In the genomic region with DNA sequence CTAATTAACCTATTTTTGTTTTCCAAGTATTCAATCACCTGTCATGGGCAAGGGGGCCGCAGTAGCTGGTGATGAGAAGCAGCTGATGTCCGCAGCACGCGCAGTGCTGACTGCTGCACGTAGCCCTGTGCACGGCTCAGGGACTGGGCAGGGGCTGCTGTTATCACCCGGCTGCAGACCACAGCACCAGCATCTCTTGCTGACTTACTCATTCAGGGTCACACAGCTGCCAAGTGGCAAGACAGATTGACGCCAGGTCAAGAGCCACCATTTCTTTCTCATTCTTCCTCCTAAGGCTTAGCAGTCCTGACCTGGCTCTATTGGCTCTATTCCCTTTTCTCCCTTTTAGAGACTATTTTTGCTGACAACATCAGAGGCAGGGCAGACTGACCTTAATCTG, we compare ENCODE assay signal across 22 mouse cellular contexts. TPM values are rescaled to one million over a fixed set of nuclear protein-coding genes. Genes with fewer than 3 reads are reported as not detected.
DNase-seq lines count a peak whose midpoint lies in the region; ATAC-seq lines count a peak whose summit lies in the region.
"Had no signal": no experiment of that assay in that cellular context is flagged by ENCODE, and none has a peak within 500 bp of the region (broad histone marks: within the 10 kb centered on the region; RNA-seq: fewer than 3 reads in every experiment).

No protein-coding gene starts in this region.

- peak overlapping the region; percentile 39 for H3K9ac ChIP-seq in liver, embryonic 11.5 days (ENCODE audit: low read depth, low read length)
- H3K9ac ChIP-seq in intestine, embryonic 15.5 days, result no peak overlapping the region
- H3K9ac ChIP-seq: embryonic facial prominence, embryonic 13.5 days; hindbrain, embryonic 15.5 days; limb, embryonic 15.5 days had no signal

- H3K27ac ChIP-seq in liver, embryonic 11.5 days (ENCODE audit: low read depth, low read length), result peak overlapping the region; percentile 75
- no peak overlapping the region for H3K27ac ChIP-seq in intestine, embryonic 15.5 days
- H3K27ac ChIP-seq: embryonic facial prominence, embryonic 13.5 days; hindbrain, embryonic 15.5 days; kidney, postnatal 0 days; limb, embryonic 15.5 days had no signal

- peak; percentile 28 for DNase-seq in embryo, embryonic 10 days (ENCODE audit: low spot score)
- DNase-seq in embryo, embryonic 11 days, result no peak
- DNase-seq in ovary, adult 18-20 months (ENCODE audit: low spot score), result peak; percentile 49
- DNase-seq in ovary, postnatal 36 days (ENCODE audit: low spot score), result no peak
- no peak for DNase-seq in liver, embryonic 11.5 days (ENCODE audit: low spot score)
- DNase-seq in spleen, adult 18-20 months, result no peak
- DNase-seq: B cell, adult 2 months; gastrocnemius, postnatal 25 days; heart, postnatal 10 days; lung, postnatal 10 days; thymus, adult 18-20 months; thymus, postnatal 4 days had no signal

- H3K4me2 ChIP-seq in liver, embryonic 11.5 days, result peak overlapping the region; percentile 21; the same call in 1 of the 2 replicates
- no peak overlapping the region for H3K4me2 ChIP-seq in intestine, embryonic 15.5 days (replicated peaks)
- H3K4me2 ChIP-seq: embryonic facial prominence, embryonic 13.5 days; hindbrain, embryonic 15.5 days; limb, embryonic 15.5 days had no signal

- WGBS in liver, embryonic 11.5 days, result 43% methylated on average over 8 of the region's 8 CpGs
- 81% methylated on average over 8 of the region's 8 CpGs for WGBS in intestine, embryonic 15.5 days

- H3K27me3 ChIP-seq in liver, embryonic 11.5 days (replicated peaks; ENCODE audit: control insufficient read depth, insufficient read depth, low read length), result no peaks in the 10 kb centered on the region
- H3K27me3 ChIP-seq in intestine, embryonic 15.5 days (replicated peaks), result no peaks in the 10 kb centered on the region
- H3K27me3 ChIP-seq: embryonic facial prominence, embryonic 13.5 days; hindbrain, embryonic 15.5 days; limb, embryonic 15.5 days; megakaryocyte, embryonic 14.5 days had no signal

- peak; percentile 74 for ATAC-seq in liver, embryonic 11.5 days (replicated peaks; ENCODE audit: low FRiP score)
- peak; percentile 29; the same call in 1 of the 2 replicates for ATAC-seq in megakaryocyte progenitor cell, adult 5-6 weeks (replicated peaks; ENCODE audit: poor library complexity)
- ATAC-seq in intestine, embryonic 15.5 days, result no peak; the same call in 1 of the 2 replicates
- ATAC-seq: forebrain, embryonic 16.5 days; intestine, postnatal 0 days; midbrain, embryonic 16.5 days had no signal

- H3K36me3 ChIP-seq in liver, embryonic 11.5 days (ENCODE audit: control insufficient read depth, insufficient read depth, low read length), result peaks cover 61% of the 10 kb centered on the region
- peaks cover 77% of the 10 kb centered on the region for H3K36me3 ChIP-seq in intestine, embryonic 15.5 days

- no peaks in the 10 kb centered on the region for H3K9me3 ChIP-seq in liver, embryonic 11.5 days (ENCODE audit: control insufficient read depth, low read length)
- no peaks in the 10 kb centered on the region for H3K9me3 ChIP-seq in intestine, embryonic 15.5 days
- H3K9me3 ChIP-seq: embryonic facial prominence, embryonic 13.5 days; hindbrain, embryonic 15.5 days; limb, embryonic 15.5 days; megakaryocyte, embryonic 14.5 days had no signal

- H3K4me3 ChIP-seq in liver, embryonic 11.5 days (ENCODE audit: low read depth, low read length), result no peak overlapping the region
- H3K4me3 ChIP-seq in intestine, embryonic 15.5 days (replicated peaks), result no peak overlapping the region
- H3K4me3 ChIP-seq: embryonic facial prominence, embryonic 13.5 days; hindbrain, embryonic 15.5 days; limb, embryonic 15.5 days; megakaryocyte, embryonic 14.5 days had no signal

- peaks cover 32% of the 10 kb centered on the region for H3K4me1 ChIP-seq in liver, embryonic 11.5 days (replicated peaks; ENCODE audit: control insufficient read depth, insufficient read depth, low read length)
- no peaks in the 10 kb centered on the region for H3K4me1 ChIP-seq in intestine, embryonic 15.5 days (replicated peaks)
- H3K4me1 ChIP-seq: embryonic facial prominence, embryonic 13.5 days; hindbrain, embryonic 15.5 days; limb, embryonic 15.5 days had no signal

RNA-seq across cellular contexts. Expression of a gene that starts 23.4 kb away (rescaled TPM):
- 10.1 and 11.2 TPM in 2 replicates for polyA plus RNA-seq in liver, embryonic 11.5 days (2014; fragmentation: Nextera tagmentation; extraction: Ambion mirVana)
- 14.9 and 18.2 TPM in 2 replicates for total RNA-seq in megakaryocyte progenitor cell, adult 5-6 weeks (2015)
- total RNA-seq in megakaryocyte progenitor cell, adult 5-6 weeks (2017), result 25.3 and 26.1 TPM in 2 replicates
- polyA plus RNA-seq in intestine, embryonic 15.5 days (2015; fragmentation: Nextera tagmentation; extraction: Ambion mirVana), result 7.7 and 7.8 TPM in 2 replicates

RNA-seq across cellular contexts. Expression of a gene that starts 24.4 kb away (rescaled TPM):
- polyA plus RNA-seq in liver, embryonic 11.5 days (2014; fragmentation: Nextera tagmentation; extraction: Ambion mirVana), result 102 and 103 TPM in 2 replicates
- 34.4 and 35.0 TPM in 2 replicates for total RNA-seq in megakaryocyte progenitor cell, adult 5-6 weeks (2015)
- total RNA-seq in megakaryocyte progenitor cell, adult 5-6 weeks (2017), result 105 and 132 TPM in 2 replicates
- 45.9 and 47.7 TPM in 2 replicates for polyA plus RNA-seq in intestine, embryonic 15.5 days (2015; fragmentation: Nextera tagmentation; extraction: Ambion mirVana)

RNA-seq across cellular contexts. Expression of a gene that starts 43.3 kb away (rescaled TPM):
- 57.1 and 59.5 TPM in 2 replicates for polyA plus RNA-seq in liver, embryonic 11.5 days (2014; fragmentation: Nextera tagmentation; extraction: Ambion mirVana)
- 35.7 and 36.0 TPM in 2 replicates for total RNA-seq in megakaryocyte progenitor cell, adult 5-6 weeks (2015)
- 30.1 and 32.1 TPM in 2 replicates for total RNA-seq in megakaryocyte progenitor cell, adult 5-6 weeks (2017)
- polyA plus RNA-seq in intestine, embryonic 15.5 days (2015; fragmentation: Nextera tagmentation; extraction: Ambion mirVana), result 62.8 and 70.5 TPM in 2 replicates

Comparison
In these comparisons a context has a peak if more than half of its experiments do, and no peak if none do; other contexts are left out.
1. DNase-seq: peak in embryo, embryonic 10 days (single experiment) and ovary, adult 18-20 months (single experiment); none in embryo, embryonic 11 days (single experiment), ovary, postnatal 36 days (single experiment), liver, embryonic 11.5 days (single experiment) and spleen, adult 18-20 months (0 of 2).